Mouse (Mus musculus) monocyte, adult 5-6 weeks (primary cell): ENCODE results near the gene Foxd4. TPM values are rescaled to one million over a fixed set of nuclear protein-coding genes. Genes with fewer than 3 reads are reported as not detected.

ENCODE experiments used
- ATAC-seq: fragments of 153-309, 156-312 bp; replicated peaks from 2 replicates; pipeline ENCODE4 v1.8.0; 2017; ENCODE audit warnings: mild to moderate bottlenecking; ENCODE audit not compliant: low TSS enrichment, insufficient number of reproducible peaks, severe bottlenecking, poor library complexity, low FRiP score
- total RNA-seq: library from RNA; stranded (forward); fragments of 200-1000, 200-491, 200-594 nt; gene quantifications from 3 replicates; pipeline ENCODE4 v1.2.3, GENCODE M21; 2017

Foxd4 gene
- total RNA-seq, 1 experiment from 2014 or later = not detected

DNA sequence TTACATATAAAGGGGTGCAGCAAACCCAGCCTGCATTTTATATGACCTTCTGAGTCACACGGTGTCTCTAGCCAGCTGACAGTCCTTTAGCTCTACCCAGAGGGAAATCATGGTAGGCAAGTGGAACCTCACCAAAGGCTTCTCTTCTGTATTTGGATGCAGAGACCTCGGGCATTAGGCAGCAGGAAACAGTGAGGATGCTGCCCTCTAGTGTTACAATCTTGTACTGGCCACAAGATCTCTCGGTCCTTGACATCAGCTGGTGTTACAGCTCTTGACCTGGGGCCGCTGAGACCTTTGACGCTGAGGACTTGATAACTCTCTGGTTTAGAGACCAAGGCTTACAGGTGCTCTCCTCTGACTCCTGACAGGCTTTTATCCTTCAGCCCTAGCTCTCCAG, 15.5 kb downstream of the Foxd4 start:
- ATAC-seq = peak; percentile 76

DNA sequence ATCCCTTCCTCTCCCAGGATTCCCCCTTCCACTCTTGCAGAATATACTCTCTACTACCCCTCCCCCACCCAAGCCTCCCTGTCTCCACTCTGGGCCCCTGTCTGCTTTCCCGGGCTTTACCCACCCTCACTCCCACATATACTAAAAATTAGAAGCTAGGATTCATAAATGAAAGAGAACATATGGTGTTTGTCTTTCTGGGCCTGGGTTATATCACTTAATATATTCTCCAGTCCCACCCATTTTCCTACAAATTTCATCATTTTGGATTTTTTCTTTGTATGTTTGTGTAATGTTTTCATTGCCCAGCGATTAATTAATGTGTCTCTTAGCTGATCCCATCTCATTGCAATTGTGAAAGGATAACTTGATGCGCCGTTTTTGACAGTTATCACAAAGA, 19.8 kb downstream of the Foxd4 start:
- ATAC-seq = no peak

DNA sequence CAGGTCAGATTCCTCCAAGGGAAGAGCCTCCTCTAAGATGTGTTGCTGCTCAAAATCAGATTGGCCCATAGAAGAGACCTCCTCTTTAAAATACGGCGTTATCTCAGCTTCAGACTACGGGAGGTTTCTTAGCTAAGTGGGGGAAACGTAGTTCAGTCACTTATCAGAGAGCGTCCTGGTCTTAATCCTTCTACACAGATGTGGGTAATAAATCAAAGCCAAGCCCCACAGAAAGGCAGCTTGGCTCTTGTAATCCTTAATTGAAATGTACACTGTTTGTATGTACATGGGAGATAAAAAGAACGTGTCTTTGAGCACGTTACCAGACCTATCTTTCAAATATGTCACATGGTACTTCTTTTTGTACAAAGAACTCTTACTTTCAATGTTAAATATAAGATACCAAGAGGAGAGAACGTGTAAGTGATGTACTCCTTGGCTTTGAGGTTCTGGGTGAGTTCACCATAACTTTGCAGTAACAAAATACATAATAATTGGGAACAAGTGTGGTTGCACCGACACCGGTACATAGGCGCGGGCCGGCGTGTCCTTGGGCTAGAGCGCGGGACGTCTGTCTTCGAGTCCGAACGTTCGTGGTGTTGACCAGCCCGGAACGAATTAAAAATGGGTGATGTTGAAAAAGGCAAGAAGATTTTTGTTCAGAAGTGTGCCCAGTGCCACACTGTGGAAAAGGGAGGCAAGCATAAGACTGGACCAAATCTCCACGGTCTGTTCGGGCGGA, 25.7 kb downstream of the Foxd4 start, which contains the start of gene Gm10053:
Gene Gm10053 (plus strand): TSS at position 558 of the 742 bp plus-strand sequence.
- 0 out of 2 replicates have a peak, but pooled peaks have one; percentile 73 for ATAC-seq

DNA sequence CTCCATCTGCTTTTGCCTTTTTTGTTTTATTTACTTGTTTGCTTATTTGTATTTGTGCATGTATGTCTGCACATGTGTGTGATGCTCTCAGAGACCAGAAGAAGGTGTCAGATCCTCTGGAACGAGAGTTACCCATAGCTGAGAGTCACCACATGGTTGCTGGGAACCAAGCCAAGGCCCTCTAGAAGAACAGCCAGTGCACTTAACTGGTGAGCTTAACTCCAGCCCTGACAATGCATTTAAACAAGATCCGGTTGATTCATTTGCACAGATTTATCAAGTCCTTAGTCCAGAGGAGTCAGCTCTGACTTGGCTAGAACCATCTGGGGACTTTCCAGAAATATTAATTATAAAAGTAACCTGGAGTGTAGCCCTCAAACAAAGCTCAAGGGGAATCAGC, 27.1 kb downstream of the Foxd4 start:
- ATAC-seq = no peak

DNA sequence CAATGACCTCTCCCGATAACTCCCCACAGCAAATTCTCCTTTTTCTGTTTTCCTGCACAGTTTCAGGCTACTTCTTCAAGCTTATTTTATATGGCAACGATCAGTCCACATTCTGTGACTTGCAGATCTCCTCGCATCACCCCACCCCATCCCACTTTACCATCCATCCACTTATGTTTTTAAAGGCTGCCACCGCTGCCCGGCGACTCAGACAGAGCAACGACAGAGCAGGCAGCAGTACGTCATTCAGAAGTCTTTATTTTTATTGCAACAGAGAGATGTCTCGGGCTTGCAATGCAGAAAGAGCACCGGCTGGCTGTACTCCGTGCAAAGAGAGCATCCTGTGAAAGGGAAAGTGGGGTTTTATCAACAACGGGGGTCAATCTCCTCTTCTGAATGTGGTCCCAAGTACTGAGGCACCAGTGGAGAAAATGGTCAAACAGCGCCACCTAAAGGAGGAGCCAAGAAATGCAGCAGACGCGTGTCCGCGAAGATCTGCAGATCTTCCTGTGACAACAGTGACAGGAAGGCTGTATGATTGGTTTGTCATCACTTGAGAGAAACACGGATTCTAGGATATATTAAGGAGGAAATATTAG, 29.9 kb downstream of the Foxd4 start:
- ATAC-seq = no peak

DNA sequence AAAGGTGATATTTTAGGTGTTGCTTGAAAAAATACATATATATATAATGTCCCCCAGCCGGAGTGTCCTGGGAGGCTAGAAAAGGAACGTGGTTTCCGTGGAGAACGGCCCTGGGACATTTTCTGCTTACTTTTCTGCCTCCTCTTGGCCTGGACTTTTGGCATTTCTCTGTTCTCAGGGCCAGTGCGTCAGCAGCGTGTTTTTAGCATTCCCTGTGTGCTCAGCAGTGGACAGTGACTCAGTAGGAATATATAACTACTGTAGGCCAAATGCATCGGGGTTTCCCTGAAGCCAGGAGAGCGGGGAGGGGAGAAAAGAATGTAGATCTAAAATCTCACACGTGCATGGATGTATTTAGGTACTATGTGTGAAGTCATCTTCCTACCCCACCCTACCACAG, 35.6 kb downstream of the Foxd4 start:
- ATAC-seq = no peak

DNA sequence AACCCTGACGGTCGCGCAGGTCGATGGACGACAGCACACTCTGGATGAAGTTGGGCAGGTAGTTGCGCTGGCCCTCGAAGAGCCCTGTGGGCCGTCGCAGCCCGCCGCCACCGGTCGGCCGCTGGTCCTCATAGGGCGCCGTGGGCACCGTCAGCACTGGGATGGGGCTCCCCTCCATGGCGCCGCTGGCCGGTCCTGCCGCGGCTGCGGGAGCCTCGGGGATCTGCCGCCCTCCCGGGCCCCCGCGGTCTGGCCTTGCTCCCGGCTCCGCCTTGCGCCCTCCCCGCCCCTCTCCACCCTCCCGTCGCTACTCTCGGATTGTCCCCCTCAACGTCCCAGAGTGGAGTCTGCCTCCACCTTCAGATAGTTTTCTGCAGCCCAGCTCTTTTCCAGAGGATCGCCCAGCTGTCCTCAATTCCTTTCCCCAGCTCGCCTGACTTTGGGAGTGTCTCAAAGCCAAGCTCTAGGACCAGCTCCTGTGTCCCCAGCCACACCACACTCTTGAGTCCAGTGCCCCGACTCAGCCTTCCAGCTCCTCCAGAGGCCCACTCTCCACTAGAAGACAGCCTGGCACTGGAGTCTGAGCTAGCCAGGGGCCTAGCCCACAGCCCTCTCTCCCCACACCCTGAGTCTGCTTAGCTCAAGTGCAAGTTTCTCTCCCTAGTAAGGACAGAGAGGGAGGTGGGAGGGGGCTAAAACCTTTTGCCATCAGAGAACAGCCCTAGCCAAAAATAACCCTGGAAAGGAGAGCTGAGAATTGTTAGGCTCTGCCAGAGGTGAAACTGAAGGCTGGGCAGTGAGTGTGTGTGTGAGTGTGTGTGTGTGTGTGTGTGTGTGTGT, 39.2 kb downstream of the Foxd4 start, which contains the start of gene Pgm5:
Gene Pgm5 (minus strand): TSS at position 244 of the 840 bp plus-strand sequence.
- no peak for ATAC-seq

DNA sequence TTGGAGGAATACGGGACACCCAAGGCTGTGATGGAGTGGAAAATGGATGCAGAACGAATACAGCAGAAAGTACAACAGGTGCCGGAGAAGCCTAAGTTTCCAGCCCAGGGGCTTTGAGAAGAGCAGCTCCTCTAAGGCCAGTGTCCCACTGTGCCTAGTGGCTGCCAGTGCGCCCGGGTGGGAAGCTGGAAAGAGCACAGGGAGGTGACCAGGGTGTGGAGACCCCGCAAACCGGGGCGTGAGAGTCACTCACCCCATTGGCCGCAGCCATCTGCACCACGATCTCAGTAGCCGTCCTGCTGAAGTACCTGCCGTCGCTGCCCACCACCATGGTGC, 39.8 kb downstream of the Foxd4 start:
- no peak for ATAC-seq

DNA sequence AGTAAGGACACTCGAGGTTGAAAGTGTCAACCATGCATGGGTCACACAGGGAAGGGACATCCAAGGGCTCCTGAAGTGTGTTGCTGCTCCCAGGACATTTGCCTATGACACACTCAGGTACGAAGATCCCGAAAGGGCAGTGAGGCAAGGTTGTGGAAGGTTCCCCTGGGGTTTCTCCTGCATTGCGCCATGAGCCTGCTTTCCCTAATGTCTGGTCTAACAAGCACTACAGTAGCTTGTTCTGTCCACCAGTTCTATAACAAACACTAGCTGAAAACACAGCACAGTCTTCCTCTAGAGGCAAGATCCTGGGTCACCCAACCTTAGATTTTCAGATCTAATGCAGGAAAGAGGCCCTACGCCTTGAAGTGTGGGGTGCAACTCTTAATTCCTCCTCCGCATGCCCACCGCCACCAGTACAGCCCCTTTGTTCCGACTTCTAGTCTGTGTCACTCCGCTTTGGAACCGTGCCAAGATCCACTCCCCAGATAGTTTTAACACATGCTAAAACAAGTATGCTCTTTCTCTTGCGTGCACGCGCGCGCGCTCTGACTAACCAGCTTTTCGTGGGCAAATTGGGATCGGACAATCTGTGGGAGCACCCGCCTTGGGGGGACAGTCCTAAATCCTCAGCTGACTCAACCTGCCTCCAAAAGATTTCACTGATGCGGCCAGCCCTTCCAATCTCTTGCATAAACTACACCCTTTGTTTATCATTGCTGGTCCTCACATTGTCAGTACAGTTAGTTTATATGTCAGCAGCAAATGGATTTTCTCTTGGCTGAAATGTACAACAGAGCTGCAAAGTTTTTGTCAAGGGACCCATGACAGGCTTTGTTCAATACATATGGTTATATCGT, 49.3 kb downstream of the Foxd4 start:
- ATAC-seq = no peak

Other genes starting within 250 kb of the Foxd4 start
- gene Tmem252, start 227.2 kb downstream of the Foxd4 start, total RNA-seq = not detected in 3 replicates
- gene Pgm5, start 39.3 kb downstream of the Foxd4 start, total RNA-seq = not detected in 3 replicates
- gene Gm10053, start 25.5 kb downstream of the Foxd4 start, total RNA-seq = 11.0 to 57.2 TPM (median 41.0 TPM) in 3 replicates
- gene Cbwd1, start 60.4 kb upstream of the Foxd4 start, total RNA-seq = 10.2 to 30.6 TPM (median 17.2 TPM) in 3 replicates
- 92.8 to 147 TPM (median 110 TPM) in 3 replicates for gene Dock8, start 98.3 kb upstream of the Foxd4 start, total RNA-seq